Mouse (Mus musculus): ENCODE results near the gene Fis1. TPM values are rescaled to one million over a fixed set of nuclear protein-coding genes. Genes with fewer than 3 reads are reported as not detected.

Gene Fis1
- total RNA-seq, 2 experiments from 2014 or later = 106 to 201 TPM

Other genes with a start within 250 kb of the Fis1 start
- gene Col26a1, start 70.1 kb upstream of the Fis1 start, total RNA-seq (2014; fragmentation: Nextera tagmentation) = not detected in 2 replicates
- gene Col26a1, start 70.1 kb upstream of the Fis1 start, total RNA-seq (2017) = not detected in 2 replicates
- gene Ift22, start 45.1 kb upstream of the Fis1 start, total RNA-seq (2014; fragmentation: Nextera tagmentation) = 35.5 and 47.4 TPM in 2 replicates
- gene Ift22, start 45.1 kb upstream of the Fis1 start, total RNA-seq (2017) = 17.5 and 19.4 TPM in 2 replicates
- 63.2 and 84.0 TPM in 2 replicates for gene Cldn15, start 13.3 kb downstream of the Fis1 start, total RNA-seq (2014; fragmentation: Nextera tagmentation)
- gene Cldn15, start 13.3 kb downstream of the Fis1 start, total RNA-seq (2017) = 57.8 and 64.5 TPM in 2 replicates
- gene Plod3, start 33.7 kb downstream of the Fis1 start, total RNA-seq (2014; fragmentation: Nextera tagmentation) = 122 and 139 TPM in 2 replicates
- gene Plod3, start 33.7 kb downstream of the Fis1 start, total RNA-seq (2017) = 158 and 177 TPM in 2 replicates
- 99.5 and 121 TPM in 2 replicates for gene Znhit1, start 34.7 kb downstream of the Fis1 start, total RNA-seq (2014; fragmentation: Nextera tagmentation)
- gene Znhit1, start 34.7 kb downstream of the Fis1 start, total RNA-seq (2017) = 49.7 and 80.0 TPM in 2 replicates
- not detected in 2 replicates for gene Vgf, start 73.1 kb downstream of the Fis1 start, total RNA-seq (2014; fragmentation: Nextera tagmentation)
- not detected in 2 replicates for gene Vgf, start 73.1 kb downstream of the Fis1 start, total RNA-seq (2017)
- gene Ap1s1, start 92.9 kb downstream of the Fis1 start, total RNA-seq (2014; fragmentation: Nextera tagmentation) = 84.9 and 95.5 TPM in 2 replicates
- gene Ap1s1, start 92.9 kb downstream of the Fis1 start, total RNA-seq (2017) = 83.1 and 86.9 TPM in 2 replicates
- gene Serpine1, start 119.0 kb downstream of the Fis1 start, total RNA-seq (2014; fragmentation: Nextera tagmentation) = not detected in 2 replicates
- not detected in 2 replicates for gene Serpine1, start 119.0 kb downstream of the Fis1 start, total RNA-seq (2017)
- 24.2 and 28.4 TPM in 2 replicates for gene Trim56, start 162.9 kb downstream of the Fis1 start, total RNA-seq (2014; fragmentation: Nextera tagmentation)
- gene Trim56, start 162.9 kb downstream of the Fis1 start, total RNA-seq (2017) = 26.0 and 26.9 TPM in 2 replicates
- not detected in 2 replicates for gene Muc3, start 196.0 kb downstream of the Fis1 start, total RNA-seq (2014; fragmentation: Nextera tagmentation)
- gene Muc3, start 196.0 kb downstream of the Fis1 start, total RNA-seq (2017) = not detected in 2 replicates